Mouse (Mus musculus) lung, postnatal 0 days (tissue): ENCODE data around the gene Orm3. TPM values are rescaled to one million over a fixed set of nuclear protein-coding genes. Genes with fewer than 3 reads are reported as not detected.

Experiments
- ATAC-seq: fragments of 200-750 bp; cut with Nextera tagmentation; 2 replicates; pipeline ENCODE4 v1.8.0; 2017; ENCODE audit warnings: moderate library complexity
- DNase-seq: peaks from one replicate; pipeline ENCODE4 v3.0.0-alpha.2; 2016; ENCODE audit warnings: low spot score
- H3K27ac ChIP-seq: fragments of 300-500 bp; sonication (generic); 2 replicates; pipeline ENCODE4 v1.5.1; 2014; ENCODE audit warnings: antibody characterized with exemption, mild to moderate bottlenecking, low read length, mixed read lengths
- H3K27me3 ChIP-seq: fragments of 300-500 bp; sonication (generic); replicated peaks from 2 replicates; pipeline ENCODE4 v1.6.1; 2014; ENCODE audit warnings: low read length, mixed read lengths; ENCODE audit not compliant: insufficient read depth
- H3K36me3 ChIP-seq: fragments of 300-500 bp; sonication (generic); 2 replicates; pipeline ENCODE4 v1.6.1; 2014; ENCODE audit warnings: low read length, mixed read lengths; ENCODE audit not compliant: insufficient read depth
- H3K4me1 ChIP-seq: fragments of 300-500 bp; sonication (generic); 2 replicates; pipeline ENCODE4 v1.6.1; 2014; ENCODE audit warnings: antibody characterized with exemption, low read depth, low read length, mixed read lengths; ENCODE audit not compliant: insufficient read depth
- H3K4me2 ChIP-seq: fragments of 300-500 bp; sonication (generic); replicated peaks from 2 replicates; pipeline ENCODE4 v1.6.1; 2014; ENCODE audit warnings: low read depth, mild to moderate bottlenecking, low read length, moderate library complexity, mixed read lengths
- H3K4me3 ChIP-seq: fragments of 300-500 bp; sonication (generic); 2 replicates; pipeline ENCODE4 v1.5.1; 2014; ENCODE audit warnings: low read depth, low read length
- H3K9ac ChIP-seq: fragments of 300-500 bp; sonication (generic); replicated peaks from 2 replicates; pipeline ENCODE4 v1.6.1; 2014; ENCODE audit warnings: low read depth, mild to moderate bottlenecking
- H3K9me3 ChIP-seq: fragments of 300-500 bp; sonication (generic); 2 replicates; pipeline ENCODE4 v1.6.1; 2016; ENCODE audit warnings: low read length, mixed read lengths
- CTCF ChIP-seq: IDR thresholded peaks from 2 replicates; pipeline ENCODE4 v1.5.1; 2016; ENCODE audit warnings: antibody characterized with exemption, mild to moderate bottlenecking
- EP300 ChIP-seq: IDR thresholded peaks from 2 replicates; pipeline ENCODE4 v1.6.1; 2016; ENCODE audit warnings: antibody characterized with exemption, mild to moderate bottlenecking, control low read depth
- WGBS: fragments of 180-500 bp; shearing (Covaris S2); extraction: QIAGEN DNeasy Blood & Tissue Kit; methylation state at CpG from one replicate; pipeline ENCODE4 v1.1.7; 2014; 5-methylcytosine and 5-hydroxymethylcytosine counted together
- polyA plus RNA-seq: library from polyadenylated mRNA; unstranded; fragments of >200 nt; fragmentation: Nextera tagmentation; extraction: Ambion mirVana; gene quantifications from 2 replicates; pipeline ENCODE4 v1.2.1, GENCODE M21; 2015

The Orm3 gene
- polyA plus RNA-seq, 1 experiment from 2014 or later: 0.21 TPM

DNA sequence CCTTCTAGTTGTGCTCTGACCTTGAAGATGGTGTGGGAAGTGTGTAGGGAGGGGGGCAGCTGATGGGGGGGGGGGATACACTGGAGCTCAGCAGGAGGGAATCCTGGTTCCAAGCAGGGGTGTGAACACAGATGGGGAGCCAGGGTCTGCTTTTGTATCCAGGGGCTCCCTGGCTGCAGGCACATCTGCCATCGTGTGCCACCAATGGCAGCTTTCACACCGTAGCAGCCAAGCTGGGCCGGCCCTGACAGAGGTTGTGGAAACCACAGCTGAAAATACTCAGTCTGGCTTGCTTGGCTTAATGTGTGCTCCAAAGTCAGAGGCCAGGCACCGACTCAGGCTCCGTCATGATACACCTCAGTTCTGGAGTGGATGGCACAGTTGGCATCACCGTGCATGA is 32.1 kb downstream of the Orm3 start:
- Histone ChIP-seq H3K36me3 (peaks cover 6% of the 10 kb centered on the region; the same call in 1 of the 2 replicates), H3K4me1 (peaks cover 5% of the 10 kb centered on the region; the same call in 1 of the 2 replicates), H3K27me3 (no peaks in the 10 kb centered on the region), H3K27ac (no peak overlapping the region), H3K4me2 (no peak overlapping the region), H3K4me3 (no peak overlapping the region), H3K9ac (no peak overlapping the region), H3K9me3 (no peaks in the 10 kb centered on the region)
- 86% methylated on average over 6 of the region's 6 CpGs for WGBS
- DNase-seq (no peak), ATAC-seq (no peak)
- TF ChIP-seq EP300 (no peak), CTCF (no peak)

DNA sequence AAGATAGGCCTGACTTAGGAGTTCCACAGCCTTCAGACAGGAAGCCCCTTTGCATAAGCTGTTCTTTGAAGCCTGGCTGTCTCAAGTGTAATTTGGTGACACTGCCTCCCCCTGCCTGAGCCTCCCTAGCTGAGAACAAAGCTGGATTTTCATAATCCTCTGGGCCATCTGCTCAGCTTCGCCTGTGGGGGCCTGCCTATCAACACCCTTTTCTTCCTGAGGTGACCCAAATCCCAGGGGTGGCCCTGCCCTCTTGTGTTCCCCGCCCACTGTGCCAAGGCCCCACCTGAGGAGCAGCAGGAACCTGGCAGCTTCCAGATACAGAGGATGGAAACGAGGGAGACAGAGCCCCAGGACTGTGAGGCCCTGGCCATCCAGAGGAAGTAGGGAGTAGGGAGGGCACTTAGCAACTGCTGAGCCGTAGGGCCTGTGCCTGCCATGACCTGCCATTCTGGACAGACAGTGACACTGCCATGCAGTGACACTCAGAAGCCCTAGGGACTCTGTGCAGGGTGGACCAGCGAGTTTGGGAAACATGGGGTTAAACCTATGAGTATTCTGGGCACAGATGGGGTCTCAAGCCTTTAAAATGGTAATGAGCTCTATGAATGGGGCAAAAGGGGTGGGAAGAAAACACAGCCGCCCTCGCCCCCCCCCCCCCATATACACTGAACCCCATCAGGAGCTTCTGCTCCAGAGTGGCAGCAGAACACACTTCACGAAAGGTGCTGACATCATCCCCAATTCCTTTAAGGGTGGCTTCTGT is 33.3 kb downstream of the Orm3 start:
- peaks cover 3% of the 10 kb centered on the region for H3K36me3 ChIP-seq
- H3K4me1 ChIP-seq: peaks cover 5% of the 10 kb centered on the region; the same call in 1 of the 2 replicates
- DNase-seq (no peak), ATAC-seq (no peak)
- no peak overlapping the region for H3K4me3 ChIP-seq
- no peaks in the 10 kb centered on the region for H3K9me3 ChIP-seq
- 72% methylated on average over 8 of the region's 8 CpGs for WGBS
- TF ChIP-seq CTCF (no peak), EP300 (no peak)
- no peak overlapping the region for H3K27ac ChIP-seq
- no peaks in the 10 kb centered on the region for H3K27me3 ChIP-seq
- no peak overlapping the region for H3K4me2 ChIP-seq
- H3K9ac ChIP-seq: no peak overlapping the region

DNA sequence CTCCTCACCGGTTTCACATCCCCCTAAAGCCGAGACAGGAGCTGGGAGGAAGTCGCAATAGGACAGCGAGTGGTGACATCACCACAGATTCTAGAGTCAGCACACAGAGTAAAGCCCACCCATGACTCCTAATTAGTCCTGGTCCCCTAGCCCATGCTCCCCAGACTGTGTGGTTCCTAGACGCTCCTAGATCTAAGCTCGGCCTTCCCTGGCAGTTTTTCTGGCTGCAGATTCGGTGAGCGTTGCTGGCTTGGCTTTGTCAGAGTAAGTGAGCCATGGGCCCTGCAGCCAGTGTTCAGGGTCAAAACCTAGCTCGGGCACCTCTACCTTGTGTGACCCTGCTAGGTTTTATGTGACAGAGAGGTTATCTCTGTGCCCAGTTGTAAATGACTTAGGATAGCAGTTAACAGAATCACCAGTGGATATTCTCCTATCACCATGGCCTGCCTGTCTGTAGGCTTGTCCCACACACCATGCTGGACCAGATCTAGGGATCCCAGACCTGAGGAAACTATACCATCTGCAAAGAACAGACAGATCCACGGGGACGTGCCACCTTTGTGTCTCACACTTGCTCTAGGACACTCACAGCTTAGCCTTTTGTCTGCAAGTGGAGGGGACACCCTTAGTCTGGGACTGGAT is 34.0 kb downstream of the Orm3 start:
- Histone ChIP-seq H3K27ac (no peak overlapping the region), H3K9me3 (no peaks in the 10 kb centered on the region), H3K4me3 (no peak overlapping the region), H3K4me1 (peaks cover 5% of the 10 kb centered on the region; the same call in 1 of the 2 replicates), H3K9ac (no peak overlapping the region), H3K4me2 (no peak overlapping the region), H3K36me3 (peaks cover 5% of the 10 kb centered on the region), H3K27me3 (no peaks in the 10 kb centered on the region)
- no peak for TF ChIP-seq CTCF
- no peak for TF ChIP-seq EP300
- DNase-seq (no peak), ATAC-seq (no peak)
- WGBS: 73% methylated on average over 11 of the region's 11 CpGs

DNA sequence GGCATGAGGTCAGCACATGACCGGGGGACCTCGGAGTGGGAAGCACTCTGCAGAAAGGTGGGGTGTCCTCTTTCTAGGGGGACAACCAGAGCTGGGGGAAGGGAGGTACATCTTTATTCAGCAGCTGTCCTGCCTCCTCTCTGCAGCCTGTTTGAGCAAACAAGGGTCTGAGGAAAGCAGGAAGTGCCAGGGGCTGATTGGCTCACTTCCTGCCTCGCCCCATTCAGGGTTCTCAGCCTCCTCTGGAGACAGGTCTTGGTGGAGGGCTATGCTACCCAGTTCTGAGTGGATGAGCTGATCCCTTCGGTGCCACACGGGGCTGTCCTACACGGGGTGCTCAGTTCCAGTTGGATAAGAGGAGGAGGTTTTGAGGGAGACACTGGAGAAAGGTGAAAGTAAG is 35.4 kb downstream of the Orm3 start:
- WGBS: 54% methylated on average over 6 of the region's 6 CpGs
- no peak for TF ChIP-seq EP300
- no peak for TF ChIP-seq CTCF
- H3K9me3 ChIP-seq: no peaks in the 10 kb centered on the region
- peak; percentile 58 for DNase-seq
- H3K4me1 ChIP-seq: peaks cover 5% of the 10 kb centered on the region; the same call in 1 of the 2 replicates
- peak; percentile 56 for ATAC-seq
- H3K4me2 ChIP-seq: no peak overlapping the region
- peaks cover 8% of the 10 kb centered on the region for H3K36me3 ChIP-seq
- no peak overlapping the region for H3K9ac ChIP-seq
- H3K4me3 ChIP-seq: no peak overlapping the region
- H3K27ac ChIP-seq: peak overlapping the region; percentile 54; the same call in 1 of the 2 replicates
- H3K27me3 ChIP-seq: no peaks in the 10 kb centered on the region

DNA sequence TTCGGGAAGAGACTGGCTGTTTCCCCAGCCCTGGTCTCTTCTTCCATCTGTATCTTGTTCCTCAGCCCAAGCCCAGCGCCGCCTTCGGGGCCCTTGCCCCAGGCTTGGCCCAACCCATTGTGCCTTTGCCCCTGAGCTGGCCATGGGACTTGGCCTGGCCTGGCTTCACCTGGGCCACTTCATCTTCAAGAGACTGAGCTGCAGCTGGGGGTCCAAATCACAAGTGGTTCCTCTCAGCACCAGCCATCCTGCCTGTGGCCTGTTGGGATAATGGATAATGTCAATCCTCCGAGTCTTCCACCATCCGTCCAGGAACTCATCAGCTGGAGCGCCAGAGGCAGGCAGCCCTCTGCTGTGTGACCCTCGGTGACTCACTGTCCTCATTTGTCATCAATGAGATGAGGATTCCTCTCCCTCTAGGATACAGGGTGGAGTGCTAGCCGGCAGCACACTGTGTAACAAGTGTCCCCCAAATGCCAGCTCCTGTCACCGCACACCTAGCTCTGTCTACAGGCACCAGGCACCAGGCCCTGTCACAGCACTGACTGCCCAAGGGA is 42.1 kb downstream of the Orm3 start:
- WGBS: 82% methylated on average over 10 of the region's 10 CpGs
- H3K9ac ChIP-seq: no peak overlapping the region
- 0 out of 2 replicates have a peak overlapping the region, but pooled peaks have one; percentile 54 for H3K27ac ChIP-seq
- H3K27me3 ChIP-seq: no peaks in the 10 kb centered on the region
- H3K36me3 ChIP-seq: peaks cover 8% of the 10 kb centered on the region; the same call in 1 of the 2 replicates
- TF ChIP-seq CTCF (no peak), EP300 (no peak)
- no peak for DNase-seq
- no peaks in the 10 kb centered on the region for H3K9me3 ChIP-seq
- no peak overlapping the region for H3K4me2 ChIP-seq
- H3K4me3 ChIP-seq: no peak overlapping the region
- H3K4me1 ChIP-seq: peaks cover 11% of the 10 kb centered on the region
- no peak for ATAC-seq
